Mouse (Mus musculus) midbrain, embryonic 15.5 days (tissue): ENCODE results near the gene Crhr2. TPM values are rescaled to one million over a fixed set of nuclear protein-coding genes. Genes with fewer than 3 reads are reported as not detected.

Source experiments
- ATAC-seq: fragments of 200-750 bp; cut with Nextera tagmentation; replicated peaks from 2 replicates; pipeline ENCODE4 v1.8.0; 2017; ENCODE audit warnings: moderate TSS enrichment
- H3K27ac ChIP-seq: fragments of 300-500 bp; sonication (generic); 2 replicates; pipeline ENCODE4 v1.5.1; 2015; ENCODE audit warnings: mild to moderate bottlenecking, inconsistent platforms
- H3K27me3 ChIP-seq: fragments of 300-500 bp; sonication (generic); replicated peaks from 2 replicates; pipeline ENCODE4 v1.6.1; 2015; ENCODE audit warnings: inconsistent platforms
- H3K36me3 ChIP-seq: fragments of 300-500 bp; sonication (generic); replicated peaks from 2 replicates; pipeline ENCODE4 v1.6.1; 2015; ENCODE audit warnings: inconsistent platforms
- H3K4me1 ChIP-seq: fragments of 300-500 bp; sonication (generic); 2 replicates; pipeline ENCODE4 v1.6.1; 2015; ENCODE audit warnings: inconsistent platforms
- H3K4me2 ChIP-seq: fragments of 300-500 bp; sonication (generic); 2 replicates; pipeline ENCODE4 v1.6.1; 2015; ENCODE audit warnings: inconsistent platforms, mild to moderate bottlenecking, moderate library complexity
- H3K4me3 ChIP-seq: fragments of 300-500 bp; sonication (generic); 2 replicates; pipeline ENCODE4 v1.5.1; 2015; ENCODE audit warnings: mild to moderate bottlenecking, inconsistent platforms
- H3K9ac ChIP-seq: fragments of 300-500 bp; sonication (generic); 2 replicates; pipeline ENCODE4 v1.6.1; 2015; ENCODE audit warnings: mild to moderate bottlenecking, inconsistent platforms
- H3K9me3 ChIP-seq: fragments of 300-500 bp; sonication (generic); 2 replicates; pipeline ENCODE4 v1.6.1; 2016; ENCODE audit warnings: inconsistent platforms
- WGBS: fragments of 180-500 bp; shearing (Covaris S2); methylation state at CpG from one replicate; pipeline ENCODE4 v1.1.7; 2015; ENCODE audit warnings: mixed read lengths; 5-methylcytosine and 5-hydroxymethylcytosine counted together
- polyA plus RNA-seq: library from polyadenylated mRNA; unstranded; fragments of >200 nt; fragmentation: Nextera tagmentation; extraction: Ambion mirVana; gene quantifications from 2 replicates; pipeline ENCODE4 v1.2.1, GENCODE M21; 2015

The Crhr2 gene
- 1.3 and 2.2 TPM in 2 replicates for polyA plus RNA-seq

- Histone ChIP-seq H3K36me3 (no peaks in the 10 kb centered on the region), H3K4me2 (no peak within 1 kb of the TSS), H3K9me3 (no peaks in the 10 kb centered on the region), H3K27me3 (no peaks in the 10 kb centered on the region), H3K9ac (no peak within 1 kb of the TSS), H3K4me1 (no peaks in the 10 kb centered on the region), H3K4me3 (no peak within 1 kb of the TSS), H3K27ac (no peak within 1 kb of the TSS)
- ATAC-seq: no peak
- 72% methylated on average over 10 of the region's 10 CpGs for WGBS
These were observed at the start of gene Crhr2 for GRCm38 (mm10) chr6:55132794-55133193. Gene Crhr2 (minus strand): TSS chr6:55133016.

GRCm38 (mm10) chr6:55179560-55179959 is 46.7 kb upstream of the Crhr2 start:
- H3K4me1 ChIP-seq: no peaks in the 10 kb centered on the region
- no peak overlapping the region for H3K27ac ChIP-seq
- no peaks in the 10 kb centered on the region for H3K9me3 ChIP-seq
- WGBS: 80% methylated on average over 7 of the region's 7 CpGs
- no peak for ATAC-seq
- H3K36me3 ChIP-seq: no peaks in the 10 kb centered on the region
- H3K27me3 ChIP-seq: no peaks in the 10 kb centered on the region
- no peak overlapping the region for H3K9ac ChIP-seq
- H3K4me2 ChIP-seq: no peak overlapping the region
- H3K4me3 ChIP-seq: no peak overlapping the region

- no peak overlapping the region for H3K9ac ChIP-seq
- H3K27ac ChIP-seq: no peak overlapping the region
- H3K4me1 ChIP-seq: no peaks in the 10 kb centered on the region
- H3K4me2 ChIP-seq: no peak overlapping the region
- H3K27me3 ChIP-seq: no peaks in the 10 kb centered on the region
- no peaks in the 10 kb centered on the region for H3K9me3 ChIP-seq
- no peaks in the 10 kb centered on the region for H3K36me3 ChIP-seq
- no peak for ATAC-seq
- H3K4me3 ChIP-seq: no peak overlapping the region
- 43% methylated on average over 12 of the region's 12 CpGs for WGBS
These were observed 44.4 kb upstream of the Crhr2 start for GRCm38 (mm10) chr6:55177060-55177732.

- Histone ChIP-seq H3K4me1 (no peaks in the 10 kb centered on the region), H3K27ac (no peak overlapping the region), H3K9me3 (no peaks in the 10 kb centered on the region), H3K4me3 (no peak overlapping the region), H3K27me3 (no peaks in the 10 kb centered on the region), H3K4me2 (no peak overlapping the region), H3K9ac (no peak overlapping the region), H3K36me3 (no peaks in the 10 kb centered on the region)
- no peak for ATAC-seq
- WGBS: 72% methylated on average over 5 of the region's 5 CpGs
These were observed 43.1 kb upstream of the Crhr2 start for GRCm38 (mm10) chr6:55175892-55176291.

- H3K36me3 ChIP-seq: no peaks in the 10 kb centered on the region
- H3K9me3 ChIP-seq: no peaks in the 10 kb centered on the region
- H3K4me3 ChIP-seq: no peak overlapping the region
- no peak overlapping the region for H3K4me2 ChIP-seq
- no peaks in the 10 kb centered on the region for H3K27me3 ChIP-seq
- WGBS: 51% methylated on average over 2 of the region's 2 CpGs
- no peaks in the 10 kb centered on the region for H3K4me1 ChIP-seq
- no peak for ATAC-seq
- H3K9ac ChIP-seq: no peak overlapping the region
- no peak overlapping the region for H3K27ac ChIP-seq
These were observed 42.6 kb upstream of the Crhr2 start for GRCm38 (mm10) chr6:55175456-55175855.

GRCm38 (mm10) chr6:55174741-55175181 is 41.9 kb upstream of the Crhr2 start, which contains the start of gene Inmt:
Gene Inmt (minus strand): TSS chr6:55175043.
- Histone ChIP-seq H3K9me3 (no peaks in the 10 kb centered on the region), H3K4me1 (no peaks in the 10 kb centered on the region), H3K36me3 (no peaks in the 10 kb centered on the region), H3K4me2 (no peak within 1 kb of the TSS), H3K27ac (no peak within 1 kb of the TSS), H3K27me3 (no peaks in the 10 kb centered on the region; the same call in 1 of the 2 replicates), H3K9ac (no peak within 1 kb of the TSS), H3K4me3 (no peak within 1 kb of the TSS)
- no peak for ATAC-seq
- 67% methylated on average over 1 of the region's 1 CpGs for WGBS

- Histone ChIP-seq H3K27me3 (no peaks in the 10 kb centered on the region; the same call in 1 of the 2 replicates), H3K4me1 (no peaks in the 10 kb centered on the region), H3K4me2 (no peak overlapping the region), H3K9ac (no peak overlapping the region), H3K4me3 (no peak overlapping the region), H3K27ac (no peak overlapping the region), H3K36me3 (no peaks in the 10 kb centered on the region), H3K9me3 (no peaks in the 10 kb centered on the region)
- ATAC-seq: no peak
- WGBS: 26% methylated on average over 3 of the region's 3 CpGs
These were observed 41.1 kb upstream of the Crhr2 start for GRCm38 (mm10) chr6:55173941-55174349.

GRCm38 (mm10) chr6:55173171-55173570 is 40.4 kb upstream of the Crhr2 start:
- Histone ChIP-seq H3K27me3 (no peaks in the 10 kb centered on the region; the same call in none of the 2 replicates), H3K36me3 (no peaks in the 10 kb centered on the region), H3K4me1 (no peaks in the 10 kb centered on the region), H3K4me3 (no peak overlapping the region), H3K9ac (no peak overlapping the region), H3K27ac (no peak overlapping the region), H3K4me2 (no peak overlapping the region), H3K9me3 (no peaks in the 10 kb centered on the region)
- ATAC-seq: no peak
- 62% methylated on average over 10 of the region's 10 CpGs for WGBS

- H3K4me1 ChIP-seq: no peaks in the 10 kb centered on the region
- no peak overlapping the region for H3K4me3 ChIP-seq
- 61% methylated on average over 4 of the region's 4 CpGs for WGBS
- no peak overlapping the region for H3K27ac ChIP-seq
- H3K36me3 ChIP-seq: no peaks in the 10 kb centered on the region
- H3K4me2 ChIP-seq: no peak overlapping the region
- peaks cover 2% of the 10 kb centered on the region for H3K27me3 ChIP-seq
- H3K9me3 ChIP-seq: no peaks in the 10 kb centered on the region
- no peak for ATAC-seq
- H3K9ac ChIP-seq: no peak overlapping the region
These were observed 38.8 kb upstream of the Crhr2 start for GRCm38 (mm10) chr6:55171638-55172037.

- H3K36me3 ChIP-seq: no peaks in the 10 kb centered on the region
- H3K27ac ChIP-seq: no peak overlapping the region
- H3K4me2 ChIP-seq: no peak overlapping the region
- H3K9me3 ChIP-seq: no peaks in the 10 kb centered on the region
- no peak for ATAC-seq
- peaks cover 4% of the 10 kb centered on the region for H3K27me3 ChIP-seq
- H3K4me3 ChIP-seq: no peak overlapping the region
- 60% methylated on average over 5 of the region's 5 CpGs for WGBS
- H3K9ac ChIP-seq: no peak overlapping the region
- no peaks in the 10 kb centered on the region for H3K4me1 ChIP-seq
These were observed 37.0 kb upstream of the Crhr2 start for GRCm38 (mm10) chr6:55169818-55170217.

GRCm38 (mm10) chr6:55166777-55167463 is 34.1 kb upstream of the Crhr2 start:
- Histone ChIP-seq H3K4me2 (no peak overlapping the region), H3K36me3 (no peaks in the 10 kb centered on the region), H3K27me3 (peaks cover 4% of the 10 kb centered on the region), H3K4me3 (no peak overlapping the region), H3K27ac (no peak overlapping the region), H3K9ac (no peak overlapping the region), H3K9me3 (no peaks in the 10 kb centered on the region), H3K4me1 (no peaks in the 10 kb centered on the region)
- ATAC-seq: peak; percentile 72
- WGBS: 58% methylated on average over 7 of the region's 7 CpGs

- H3K4me1 ChIP-seq: no peaks in the 10 kb centered on the region
- peaks cover 4% of the 10 kb centered on the region for H3K27me3 ChIP-seq
- no peak overlapping the region for H3K4me3 ChIP-seq
- H3K27ac ChIP-seq: no peak overlapping the region
- no peaks in the 10 kb centered on the region for H3K9me3 ChIP-seq
- no peak overlapping the region for H3K4me2 ChIP-seq
- ATAC-seq: no peak
- no peaks in the 10 kb centered on the region for H3K36me3 ChIP-seq
- H3K9ac ChIP-seq: no peak overlapping the region
- WGBS: 57% methylated on average over 8 of the region's 8 CpGs
These were observed 30.3 kb upstream of the Crhr2 start for GRCm38 (mm10) chr6:55163046-55163584.
